Mouse (Mus musculus): ENCODE data around the gene Rpl36al.
A peak's percentile ranks its signal among the peaks of the same experiment; 100 is the strongest.

Gene Rpl36al

GRCm38 (mm10) chr12:69183583-69184308, at the start of gene Rpl36al, which contains the start of gene Mgat2:
TSS of gene Rpl36al (minus strand) at chr12:69184083.
TSS of gene Mgat2 (plus strand) at chr12:69184157.
- DNase-seq (ENCODE audit: low spot score in 2 of 2), result peak; percentile 99

- no peak for DNase-seq (ENCODE audit: low spot score in 2 of 2)
Observed at GRCm38 (mm10) chr12:69229251-69229650, 45.4 kb upstream of the Rpl36al start.

- DNase-seq (ENCODE audit: low spot score in 2 of 2), result peak; percentile 89 to 90
Observed at GRCm38 (mm10) chr12:69227776-69228466, 44.0 kb upstream of the Rpl36al start, which contains the start of gene Pole2. TSS of gene Pole2 (minus strand) at chr12:69228195.

- no peak for DNase-seq (ENCODE audit: low spot score in 2 of 2)
Observed at GRCm38 (mm10) chr12:69220613-69221277, 36.9 kb upstream of the Rpl36al start.

GRCm38 (mm10) chr12:69216587-69216986, 32.7 kb upstream of the Rpl36al start:
- DNase-seq (ENCODE audit: low spot score in 2 of 2), result no peak

- DNase-seq (ENCODE audit: low spot score in 2 of 2), result peak; percentile 47 to 78
Observed at GRCm38 (mm10) chr12:69215000-69215785, 31.3 kb upstream of the Rpl36al start.

- no peak for DNase-seq (ENCODE audit: low spot score in 2 of 2)
Observed at GRCm38 (mm10) chr12:69214393-69214792, 30.5 kb upstream of the Rpl36al start.

DNA sequence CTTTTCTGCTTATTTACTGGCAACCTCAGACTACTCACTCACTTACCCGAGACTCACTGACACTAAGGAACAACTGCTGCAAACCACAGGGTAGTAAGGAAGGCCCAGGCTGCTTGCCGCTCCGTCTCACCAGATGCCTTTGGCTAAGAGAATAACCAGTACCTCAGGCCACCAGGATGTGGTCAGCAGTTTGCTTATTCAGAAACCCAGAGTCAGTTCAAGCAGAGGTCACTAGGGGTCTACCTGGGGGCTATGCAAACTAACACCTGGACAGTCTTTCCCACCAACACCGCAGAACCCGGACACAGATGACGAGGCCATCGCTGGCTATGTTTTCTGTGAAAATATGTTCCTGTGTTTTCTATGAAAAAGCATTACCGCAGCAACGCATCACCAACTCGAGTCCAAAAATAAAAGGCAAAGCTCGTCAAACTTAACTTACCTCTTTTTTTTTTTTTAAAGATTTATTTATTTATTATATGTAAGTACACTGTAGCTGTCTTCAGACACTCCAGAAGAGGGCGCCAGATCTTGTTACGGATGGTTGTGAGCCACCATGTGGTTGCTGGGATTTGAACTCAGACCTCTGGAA, 29.4 kb upstream of the Rpl36al start:
- no peak for DNase-seq (ENCODE audit: low spot score in 2 of 2)

DNA sequence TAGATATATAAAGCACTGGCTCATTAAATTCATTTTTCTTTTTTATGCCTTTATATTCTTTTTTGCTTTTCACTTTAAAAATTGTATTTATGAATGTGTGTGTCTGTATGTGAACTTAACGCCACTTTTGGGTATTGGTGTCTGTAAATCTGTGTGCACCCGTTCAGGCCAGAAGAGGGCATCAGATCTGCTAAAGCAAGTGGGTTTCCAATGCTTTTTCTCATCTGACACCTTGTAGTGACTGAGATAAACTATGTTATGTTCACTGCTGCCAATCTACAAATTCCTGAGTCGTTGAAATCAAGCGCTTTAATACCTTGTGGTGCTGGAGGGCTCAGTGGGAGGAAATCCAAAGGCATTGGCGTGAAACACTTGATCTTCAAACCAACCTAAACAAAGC, 27.2 kb upstream of the Rpl36al start:
- no peak for DNase-seq (ENCODE audit: low spot score in 2 of 2)

- no peak for DNase-seq (ENCODE audit: low spot score in 2 of 2)
Observed at GRCm38 (mm10) chr12:69210056-69210979, 26.4 kb upstream of the Rpl36al start.

- DNase-seq (ENCODE audit: low spot score in 2 of 2), result no peak
Observed at GRCm38 (mm10) chr12:69208520-69208919, 24.6 kb upstream of the Rpl36al start.

DNA sequence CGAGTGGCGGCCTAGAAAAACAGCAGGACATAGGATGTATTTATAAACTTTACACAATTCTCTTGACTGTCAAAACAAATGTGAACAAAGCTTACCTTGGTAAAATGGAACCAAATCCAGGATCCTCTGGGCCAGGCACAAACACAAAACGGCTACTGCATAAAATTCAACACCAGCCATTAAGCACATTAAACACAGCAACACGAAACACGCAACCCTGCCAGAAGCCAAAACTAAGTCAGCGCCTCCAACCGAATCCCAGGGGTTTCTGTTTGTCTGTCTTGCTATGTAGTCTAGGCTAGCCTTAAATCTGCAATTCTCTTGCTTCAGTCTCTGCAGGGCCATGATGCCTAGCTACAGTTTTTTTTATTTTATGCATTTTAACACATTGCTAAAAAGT, 24.0 kb upstream of the Rpl36al start:
- DNase-seq (ENCODE audit: low spot score in 2 of 2), result no peak

DNA sequence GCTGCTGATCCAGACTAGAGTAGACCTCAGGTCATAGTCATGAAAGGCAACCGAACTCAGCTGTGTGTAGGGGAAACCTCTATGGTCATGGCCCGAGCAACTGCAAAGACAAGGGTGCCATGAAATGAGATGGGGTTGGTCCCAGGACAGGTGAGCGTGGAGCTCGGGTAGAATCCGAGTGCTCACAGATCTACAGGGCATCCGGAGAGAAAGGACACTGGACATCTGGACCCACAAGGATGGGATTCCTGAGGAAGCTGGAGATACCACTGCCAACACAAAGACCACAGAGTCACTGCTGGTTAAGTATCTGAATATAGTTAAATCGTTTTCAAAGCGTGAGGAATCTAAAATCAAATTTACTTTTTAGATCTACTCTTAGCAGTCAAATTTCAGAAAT, 23.5 kb upstream of the Rpl36al start:
- DNase-seq (ENCODE audit: low spot score in 2 of 2), result no peak

DNA sequence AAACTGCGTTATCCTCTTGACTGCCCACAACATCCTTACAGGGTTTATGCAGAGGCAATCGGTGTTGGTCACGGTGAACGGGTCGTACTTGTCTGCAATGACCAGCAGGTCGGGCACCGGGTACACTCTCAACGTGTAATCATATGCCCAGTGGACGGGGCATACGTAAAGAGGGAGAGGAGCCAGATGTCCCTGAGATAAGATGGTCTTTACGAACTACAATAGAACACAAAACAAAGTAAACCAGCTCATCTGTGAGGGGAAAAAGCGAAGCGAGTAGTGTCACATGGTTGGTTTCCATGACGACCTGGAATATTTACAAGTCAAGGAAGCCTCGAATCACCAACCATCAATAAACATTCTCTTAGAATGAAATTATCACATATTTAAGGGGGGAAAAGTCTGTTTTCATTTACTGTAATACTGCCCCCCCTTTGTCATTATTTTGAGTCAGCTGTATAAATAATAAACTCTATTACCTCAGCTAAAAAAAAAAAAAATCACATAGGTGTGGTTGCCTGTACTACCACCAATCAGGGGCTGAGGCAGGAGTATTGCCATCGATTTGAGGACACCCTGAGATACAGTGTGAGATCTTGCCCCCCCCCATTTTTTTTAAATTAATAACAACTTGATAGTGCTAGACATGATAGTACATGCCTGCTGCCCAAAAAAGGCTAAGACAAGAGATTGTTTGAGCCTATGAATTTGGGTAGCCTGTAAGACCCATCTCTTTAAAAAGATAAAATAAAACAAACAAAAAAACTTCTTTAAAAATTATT, 20.4 kb upstream of the Rpl36al start, which contains the start of gene Gm49384:
TSS of gene Gm49384 (minus strand) at position 216 of the 782 bp plus-strand sequence.
- no peak for DNase-seq (ENCODE audit: low spot score in 2 of 2)

GRCm38 (mm10) chr12:69198985-69199384, 15.1 kb upstream of the Rpl36al start:
- DNase-seq (ENCODE audit: low spot score in 2 of 2), result no peak

DNA sequence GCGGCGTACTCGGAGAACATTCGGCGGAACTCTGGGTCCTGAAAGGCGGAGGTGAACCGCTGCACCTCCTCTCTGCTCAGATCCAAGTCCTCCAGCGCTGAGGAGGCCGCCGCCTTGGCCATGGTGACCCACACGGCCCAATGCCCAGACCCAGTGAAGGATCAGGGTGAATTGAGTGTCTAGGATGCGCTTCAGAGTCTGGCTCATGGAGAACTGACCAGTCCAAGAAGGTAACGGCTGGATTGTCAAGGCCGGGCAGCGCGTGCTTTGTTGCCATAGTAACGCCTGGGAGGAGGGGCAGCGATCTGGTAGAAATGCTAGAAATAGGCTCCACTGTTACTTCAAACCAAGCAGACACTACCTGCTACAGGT, 14.3 kb upstream of the Rpl36al start, which contains the start of gene Dnaaf2:
TSS of gene Dnaaf2 (minus strand) at position 266 of the 372 bp plus-strand sequence.
- DNase-seq (ENCODE audit: low spot score in 2 of 2), result peak; percentile 43 to 63

DNA sequence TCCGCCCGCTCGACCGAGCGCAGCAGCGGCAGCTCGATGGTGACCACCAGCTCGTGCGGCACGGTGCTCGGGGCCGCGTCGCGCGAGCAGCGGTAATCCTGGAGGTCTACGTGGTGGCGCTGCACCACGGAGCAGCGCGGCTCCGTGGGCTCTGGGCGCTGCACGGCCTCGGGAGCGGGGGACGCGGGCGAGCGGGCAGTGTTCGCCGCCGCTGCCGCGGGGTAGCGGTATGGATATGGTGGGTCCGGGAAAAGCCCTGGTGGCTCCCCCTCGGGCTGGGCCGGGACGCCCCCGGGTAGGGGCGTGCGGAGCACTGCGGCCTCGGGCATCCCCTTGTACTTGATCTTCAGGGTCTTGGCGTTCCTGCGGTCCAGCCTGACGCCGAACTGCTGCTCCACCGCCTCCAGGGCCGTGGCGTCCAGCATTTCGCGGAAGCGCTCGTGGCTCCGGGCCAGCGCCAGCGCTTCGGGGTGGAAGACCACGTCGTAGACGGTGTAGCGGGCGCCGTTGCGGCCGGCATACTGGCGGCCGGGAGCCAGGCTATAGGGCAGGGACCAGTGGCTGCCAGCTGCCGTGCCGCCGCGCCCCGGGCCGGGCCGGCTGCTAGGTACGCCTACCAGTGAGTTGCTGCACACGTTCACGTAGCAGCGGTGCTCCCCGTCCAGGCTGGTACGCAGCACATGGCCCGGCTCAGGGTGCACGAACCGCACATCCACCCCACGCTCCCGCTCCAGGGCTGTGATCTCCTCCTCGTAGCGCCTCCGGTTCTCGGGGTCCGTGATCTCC, 13.7 kb upstream of the Rpl36al start:
- DNase-seq (ENCODE audit: low spot score in 2 of 2), result peak; percentile 42 to 44
